Mouse (Mus musculus) erythroblast, embryonic 14.5 days (primary cell): ENCODE results near the gene Trim12c.

Experiments used
- GATA1 ChIP-seq: IDR thresholded peaks from 2 replicates; pipeline ENCODE4 v1.6.1; 2012; ENCODE audit warnings: low read length, inconsistent platforms, mixed read lengths
- TAL1 ChIP-seq: IDR thresholded peaks from 3 replicates; pipeline ENCODE4 v1.6.1; 2012; ENCODE audit warnings: low read length, inconsistent platforms, mixed read lengths

GRCm38 (mm10) chr7:104400698-104401097 is 47.5 kb upstream of the Trim12c start, which contains the start of gene Trim30c:
- TF ChIP-seq GATA1: no peak
- no peak for TF ChIP-seq TAL1
